Mouse (Mus musculus) liver, embryonic 12.5 days (tissue): Measurements from ENCODE around the gene Olfr287. TPM values are rescaled to one million over a fixed set of nuclear protein-coding genes. Genes with fewer than 3 reads are reported as not detected.

Experiments
- ATAC-seq: fragments of 200-750 bp; cut with Nextera tagmentation; 2 replicates; pipeline ENCODE4 v1.8.0; 2017; ENCODE audit warnings: moderate number of reproducible peaks, mild to moderate bottlenecking, moderate library complexity
- H3K27ac ChIP-seq: fragments of 300-500 bp; sonication (generic); 2 replicates; pipeline ENCODE4 v1.5.1; 2016; ENCODE audit warnings: mild to moderate bottlenecking
- H3K27me3 ChIP-seq: fragments of 300-500 bp; sonication (generic); replicated peaks from 2 replicates; pipeline ENCODE4 v1.6.1; 2016; ENCODE audit warnings: mild to moderate bottlenecking, moderate library complexity
- H3K36me3 ChIP-seq: fragments of 300-500 bp; sonication (generic); 2 replicates; pipeline ENCODE4 v1.6.1; 2016; ENCODE audit warnings: mild to moderate bottlenecking, moderate library complexity
- H3K4me1 ChIP-seq: fragments of 300-500 bp; sonication (generic); 2 replicates; pipeline ENCODE4 v1.6.1; 2016
- H3K4me2 ChIP-seq: fragments of 300-500 bp; sonication (generic); 2 replicates; pipeline ENCODE4 v1.6.1; 2016; ENCODE audit warnings: mild to moderate bottlenecking, moderate library complexity
- H3K4me3 ChIP-seq: fragments of 300-500 bp; sonication (generic); 2 replicates; pipeline ENCODE4 v1.5.1; 2016; ENCODE audit warnings: mild to moderate bottlenecking, moderate library complexity
- H3K9ac ChIP-seq: fragments of 300-500 bp; sonication (generic); 2 replicates; pipeline ENCODE4 v1.6.1; 2016; ENCODE audit warnings: mild to moderate bottlenecking, moderate library complexity
- H3K9me3 ChIP-seq: fragments of 300-500 bp; sonication (generic); replicated peaks from 2 replicates; pipeline ENCODE4 v1.6.1; 2016; ENCODE audit warnings: mild to moderate bottlenecking, moderate library complexity
- WGBS: fragments of 180-500 bp; shearing (Covaris S2); methylation state at CpG from one replicate; pipeline ENCODE4 v1.1.7; 2016; ENCODE audit not compliant: insufficient replicate concordance; 5-methylcytosine and 5-hydroxymethylcytosine counted together
- polyA plus RNA-seq: library from polyadenylated mRNA; unstranded; fragments of >200 nt; fragmentation: Nextera tagmentation; extraction: Ambion mirVana; gene quantifications from 2 replicates; pipeline ENCODE4 v1.2.1, GENCODE M21; 2016

Olfr287 gene
- polyA plus RNA-seq, result not detected in 2 replicates

- no peaks in the 10 kb centered on the region for H3K4me1 ChIP-seq
- no peaks in the 10 kb centered on the region for H3K36me3 ChIP-seq
- H3K27me3 ChIP-seq, result no peaks in the 10 kb centered on the region
- no peak within 1 kb of the TSS for H3K27ac ChIP-seq
- H3K9me3 ChIP-seq, result no peaks in the 10 kb centered on the region
- no peak within 1 kb of the TSS for H3K4me2 ChIP-seq
- no peak within 1 kb of the TSS for H3K9ac ChIP-seq
- no peak within 1 kb of the TSS for H3K4me3 ChIP-seq
- no peak for ATAC-seq
- WGBS, result 67% methylated on average over 4 of the region's 4 CpGs
Observed at GRCm38 (mm10) chr15:98220877-98221276, at the start of gene Olfr287, which contains the start of gene Gm44579. TSS of gene Olfr287 (minus strand) at chr15:98221056. TSS of gene Gm44579 (minus strand) at chr15:98220977.

GRCm38 (mm10) chr15:98257776-98258175, 36.9 kb upstream of the Olfr287 start:
- H3K27me3 ChIP-seq, result no peaks in the 10 kb centered on the region
- no peak overlapping the region for H3K4me3 ChIP-seq
- WGBS, result 66% methylated on average over 7 of the region's 7 CpGs
- no peaks in the 10 kb centered on the region for H3K36me3 ChIP-seq
- no peaks in the 10 kb centered on the region for H3K4me1 ChIP-seq
- H3K27ac ChIP-seq, result no peak overlapping the region
- H3K9ac ChIP-seq, result no peak overlapping the region
- H3K9me3 ChIP-seq, result 0 out of 2 replicates have a peak, but pooled peaks cover 3% of the 10 kb centered on the region
- ATAC-seq, result no peak
- no peak overlapping the region for H3K4me2 ChIP-seq

DNA sequence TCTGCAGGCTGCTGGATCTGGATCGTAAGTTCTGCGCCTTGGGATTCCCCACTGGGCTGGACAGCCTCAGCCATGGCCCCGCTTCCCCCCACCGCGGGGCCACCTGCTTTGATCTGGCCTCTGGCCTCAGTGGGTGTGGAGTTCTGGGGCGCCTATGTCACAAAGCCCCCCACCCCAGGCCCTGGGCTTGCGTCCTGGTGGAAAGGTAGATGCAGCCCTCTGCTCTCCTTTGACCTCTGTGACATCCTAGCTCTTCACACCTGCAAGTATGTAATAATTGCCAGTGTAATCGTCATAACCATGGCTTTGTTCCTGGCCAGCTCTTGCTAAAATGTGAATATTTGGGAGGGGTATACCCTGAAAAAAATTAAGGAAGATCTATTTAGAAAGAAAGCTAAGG, 36.3 kb upstream of the Olfr287 start, which contains the start of gene H1fnt:
H1fnt (minus strand) TSS at position 101 of the 400 bp plus-strand sequence.
- no peak for ATAC-seq
- WGBS, result 67% methylated on average over 8 of the region's 8 CpGs

GRCm38 (mm10) chr15:98256271-98256670, 35.4 kb upstream of the Olfr287 start:
- WGBS, result 82% methylated on average over 13 of the region's 13 CpGs
- H3K4me2 ChIP-seq, result no peak overlapping the region
- 0 out of 2 replicates have a peak, but pooled peaks cover 3% of the 10 kb centered on the region for H3K9me3 ChIP-seq
- H3K36me3 ChIP-seq, result no peaks in the 10 kb centered on the region
- no peak overlapping the region for H3K4me3 ChIP-seq
- no peak overlapping the region for H3K9ac ChIP-seq
- no peaks in the 10 kb centered on the region for H3K4me1 ChIP-seq
- ATAC-seq, result no peak
- H3K27ac ChIP-seq, result no peak overlapping the region
- H3K27me3 ChIP-seq, result no peaks in the 10 kb centered on the region

More for the DNA sequence above, 36.3 kb upstream of the Olfr287 start, which contains the start of gene H1fnt:
- H3K4me2 ChIP-seq, result no peak within 1 kb of the TSS
- H3K27ac ChIP-seq, result no peak within 1 kb of the TSS
- no peaks in the 10 kb centered on the region for H3K27me3 ChIP-seq
- no peaks in the 10 kb centered on the region for H3K36me3 ChIP-seq
- 0 out of 2 replicates have a peak, but pooled peaks cover 3% of the 10 kb centered on the region for H3K9me3 ChIP-seq
- H3K4me3 ChIP-seq, result no peak within 1 kb of the TSS
- H3K9ac ChIP-seq, result no peak within 1 kb of the TSS
- no peaks in the 10 kb centered on the region for H3K4me1 ChIP-seq

DNA sequence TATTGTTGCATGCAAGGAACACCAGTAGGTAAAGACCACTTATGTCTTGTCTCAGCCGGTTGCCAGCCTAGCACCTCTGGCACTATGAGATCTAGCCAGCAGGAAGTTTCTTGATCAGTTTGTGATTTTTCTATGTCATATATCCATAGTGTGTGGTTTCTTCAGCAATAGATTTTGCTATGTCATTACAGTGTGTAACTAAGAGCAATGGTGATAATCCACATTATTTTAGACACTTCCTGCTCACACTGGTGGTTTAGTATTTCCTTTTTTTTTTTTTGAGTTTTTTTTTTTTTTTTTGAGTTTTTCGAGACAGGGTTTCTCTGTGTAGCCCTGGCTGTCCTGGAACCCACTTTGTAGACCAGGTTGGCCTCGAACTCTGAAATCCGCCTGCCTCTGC, 14.6 kb upstream of the Olfr287 start:
- 66% methylated on average over 4 of the region's 4 CpGs for WGBS
- Histone ChIP-seq H3K4me2 (no peak overlapping the region), H3K4me1 (no peaks in the 10 kb centered on the region), H3K27me3 (0 out of 2 replicates have a peak, but pooled peaks cover 3% of the 10 kb centered on the region), H3K27ac (no peak overlapping the region), H3K9me3 (no peaks in the 10 kb centered on the region), H3K36me3 (no peaks in the 10 kb centered on the region), H3K4me3 (no peak overlapping the region), H3K9ac (no peak overlapping the region)
- no peak for ATAC-seq

DNA sequence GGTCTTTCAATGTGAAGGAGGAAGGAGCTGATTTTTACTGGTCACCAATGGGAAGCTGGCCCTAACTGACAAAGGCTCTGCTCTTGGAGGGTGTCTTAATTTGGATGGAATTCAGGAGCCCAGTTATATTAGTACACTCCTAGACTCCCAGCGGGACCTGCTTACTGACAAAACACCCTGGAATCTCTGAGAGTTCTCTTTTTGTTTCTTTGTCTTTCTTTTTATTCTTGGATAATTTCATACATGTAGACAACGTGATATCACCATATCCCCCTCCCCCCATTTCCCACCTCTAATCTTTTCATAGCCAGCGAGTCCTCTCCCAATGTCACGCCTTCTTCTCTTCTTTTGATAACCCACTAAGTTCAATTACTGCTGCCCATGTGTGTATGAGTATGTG, 13.5 kb upstream of the Olfr287 start, which contains the start of gene Olfr286:
Olfr286 (minus strand) TSS at position 101 of the 400 bp plus-strand sequence.
- no peaks in the 10 kb centered on the region for H3K9me3 ChIP-seq
- no peaks in the 10 kb centered on the region for H3K36me3 ChIP-seq
- H3K4me1 ChIP-seq, result no peaks in the 10 kb centered on the region
- no peak within 1 kb of the TSS for H3K4me3 ChIP-seq
- WGBS, result 72% methylated on average over 4 of the region's 4 CpGs
- no peak for ATAC-seq
- no peak within 1 kb of the TSS for H3K9ac ChIP-seq
- H3K27me3 ChIP-seq, result 0 out of 2 replicates have a peak, but pooled peaks cover 3% of the 10 kb centered on the region
- no peak within 1 kb of the TSS for H3K4me2 ChIP-seq
- H3K27ac ChIP-seq, result no peak within 1 kb of the TSS

- no peak overlapping the region for H3K4me3 ChIP-seq
- H3K4me2 ChIP-seq, result no peak overlapping the region
- H3K9me3 ChIP-seq, result no peaks in the 10 kb centered on the region
- H3K27ac ChIP-seq, result no peak overlapping the region
- no peaks in the 10 kb centered on the region for H3K4me1 ChIP-seq
- 61% methylated on average over 7 of the region's 7 CpGs for WGBS
- no peaks in the 10 kb centered on the region for H3K27me3 ChIP-seq
- no peaks in the 10 kb centered on the region for H3K36me3 ChIP-seq
- no peak for ATAC-seq
- no peak overlapping the region for H3K9ac ChIP-seq
Observed at GRCm38 (mm10) chr15:98226096-98226495, 5.2 kb upstream of the Olfr287 start.

GRCm38 (mm10) chr15:98225610-98226009, 4.8 kb upstream of the Olfr287 start:
- no peaks in the 10 kb centered on the region for H3K4me1 ChIP-seq
- H3K36me3 ChIP-seq, result no peaks in the 10 kb centered on the region
- no peak overlapping the region for H3K9ac ChIP-seq
- WGBS, result 39% methylated on average over 16 of the region's 16 CpGs
- H3K27ac ChIP-seq, result no peak overlapping the region
- no peaks in the 10 kb centered on the region for H3K9me3 ChIP-seq
- no peak for ATAC-seq
- no peak overlapping the region for H3K4me2 ChIP-seq
- no peaks in the 10 kb centered on the region for H3K27me3 ChIP-seq
- H3K4me3 ChIP-seq, result no peak overlapping the region

GRCm38 (mm10) chr15:98222377-98222776, 1.5 kb upstream of the Olfr287 start:
- Histone ChIP-seq H3K9ac (no peak overlapping the region), H3K27ac (no peak overlapping the region), H3K4me3 (no peak overlapping the region), H3K9me3 (no peaks in the 10 kb centered on the region), H3K36me3 (no peaks in the 10 kb centered on the region), H3K4me2 (no peak overlapping the region), H3K27me3 (no peaks in the 10 kb centered on the region), H3K4me1 (no peaks in the 10 kb centered on the region)
- no peak for ATAC-seq

- 37% methylated on average over 5 of the region's 5 CpGs for WGBS
- no peak overlapping the region for H3K4me2 ChIP-seq
- no peak overlapping the region for H3K4me3 ChIP-seq
- no peaks in the 10 kb centered on the region for H3K36me3 ChIP-seq
- no peaks in the 10 kb centered on the region for H3K9me3 ChIP-seq
- H3K27me3 ChIP-seq, result no peaks in the 10 kb centered on the region
- no peak overlapping the region for H3K27ac ChIP-seq
- no peak for ATAC-seq
- no peaks in the 10 kb centered on the region for H3K4me1 ChIP-seq
- H3K9ac ChIP-seq, result no peak overlapping the region
Observed at GRCm38 (mm10) chr15:98214130-98214529, 6.7 kb downstream of the Olfr287 start.

DNA sequence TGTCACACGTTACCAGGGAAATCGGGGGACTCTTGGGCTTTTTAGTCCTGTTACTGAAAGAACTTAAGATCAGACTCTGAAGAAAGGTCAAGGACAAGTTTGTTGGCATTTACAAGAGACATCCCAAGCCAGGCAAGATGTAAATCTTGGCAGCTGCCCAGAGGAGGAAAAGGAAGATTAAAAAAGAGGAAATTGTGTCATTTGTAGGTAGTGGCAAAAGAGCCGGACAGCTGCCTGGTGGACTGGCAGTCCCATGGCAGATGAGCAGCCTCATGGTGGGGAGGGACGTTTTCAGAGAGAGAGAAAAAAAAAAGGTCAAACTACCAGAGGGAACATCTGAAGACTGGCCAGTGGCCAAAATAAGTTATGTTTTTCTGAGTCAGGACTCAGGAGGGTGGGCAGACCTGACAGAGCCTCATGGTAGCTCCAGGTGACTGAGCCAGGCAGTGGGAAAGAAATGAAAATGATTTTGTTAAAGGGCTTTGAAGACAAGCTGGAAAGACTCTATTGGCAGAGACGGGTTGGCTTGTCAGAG, 7.5 kb downstream of the Olfr287 start:
- no peaks in the 10 kb centered on the region for H3K4me1 ChIP-seq
- H3K4me2 ChIP-seq, result no peak overlapping the region
- no peak for ATAC-seq
- no peak overlapping the region for H3K9ac ChIP-seq
- no peaks in the 10 kb centered on the region for H3K27me3 ChIP-seq
- H3K9me3 ChIP-seq, result no peaks in the 10 kb centered on the region
- no peak overlapping the region for H3K4me3 ChIP-seq
- WGBS, result 51% methylated on average over 5 of the region's 5 CpGs
- no peaks in the 10 kb centered on the region for H3K36me3 ChIP-seq
- no peak overlapping the region for H3K27ac ChIP-seq

DNA sequence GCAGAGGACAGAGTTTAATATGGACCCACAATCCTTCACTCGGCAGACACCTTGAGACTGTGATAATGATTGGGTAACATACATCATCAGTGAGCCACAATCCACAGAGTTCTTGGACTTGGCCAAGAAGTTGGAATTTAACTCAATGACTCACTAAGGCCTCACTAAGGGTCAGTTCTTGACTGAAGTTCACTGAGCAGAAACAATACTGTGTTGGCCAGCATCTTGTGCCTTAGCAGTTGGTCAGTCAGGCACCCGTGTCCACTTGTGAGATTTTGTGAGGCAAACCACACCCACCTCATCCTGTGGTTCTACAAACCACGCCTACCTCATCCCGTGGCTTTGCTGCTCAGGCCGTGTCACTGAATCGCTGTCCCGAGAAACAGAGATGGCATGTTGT, 11.2 kb downstream of the Olfr287 start:
- Histone ChIP-seq H3K27me3 (no peaks in the 10 kb centered on the region), H3K4me1 (no peaks in the 10 kb centered on the region), H3K4me2 (no peak overlapping the region), H3K4me3 (no peak overlapping the region), H3K9me3 (no peaks in the 10 kb centered on the region), H3K9ac (no peak overlapping the region), H3K36me3 (no peaks in the 10 kb centered on the region), H3K27ac (no peak overlapping the region)
- WGBS, result 49% methylated on average over 7 of the region's 7 CpGs
- ATAC-seq, result no peak

DNA sequence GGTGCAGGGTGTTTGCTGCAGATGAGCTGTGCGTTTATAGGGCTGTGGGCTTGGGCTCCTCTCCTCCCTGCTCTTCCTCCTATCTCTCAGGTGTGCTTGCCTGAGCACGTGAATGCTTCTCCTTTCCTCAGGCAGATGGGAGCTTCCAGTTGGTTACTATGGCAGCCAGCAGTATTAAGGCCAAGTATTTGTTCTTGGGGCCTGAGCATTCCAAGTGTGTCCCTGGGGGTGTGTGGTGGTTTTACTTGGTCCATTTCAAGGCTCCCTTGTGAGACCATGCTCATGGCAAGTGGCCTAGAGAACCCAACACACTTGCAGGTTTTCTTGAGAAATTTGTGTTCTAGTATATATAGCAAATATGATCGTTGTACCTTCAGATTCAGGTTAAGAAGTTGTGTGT, 25.4 kb downstream of the Olfr287 start, which contains the start of gene Olfr288:
Olfr288 (minus strand) TSS at position 101 of the 400 bp plus-strand sequence.
- WGBS, result 46% methylated on average over 3 of the region's 3 CpGs
- H3K27me3 ChIP-seq, result no peaks in the 10 kb centered on the region
- H3K27ac ChIP-seq, result no peak within 1 kb of the TSS
- H3K9ac ChIP-seq, result no peak within 1 kb of the TSS
- H3K36me3 ChIP-seq, result no peaks in the 10 kb centered on the region
- H3K9me3 ChIP-seq, result no peaks in the 10 kb centered on the region
- H3K4me3 ChIP-seq, result no peak within 1 kb of the TSS
- no peak for ATAC-seq
- no peak within 1 kb of the TSS for H3K4me2 ChIP-seq
- H3K4me1 ChIP-seq, result no peaks in the 10 kb centered on the region
